Mouse (Mus musculus) spleen, adult 10 weeks (tissue): ENCODE results near the gene Lce1l. TPM values are rescaled to one million over a fixed set of nuclear protein-coding genes. Genes with fewer than 3 reads are reported as not detected.

Experiments used
- polyA plus RNA-seq: library from polyadenylated mRNA; stranded (reverse); fragments of 350-450 nt; fragmentation: Illumina TruSeq; extraction: RNeasy Lipid Tissue Mini Kit (QIAGEN cat#74804); gene quantifications from one replicate; pipeline ENCODE4 v1.2.3, GENCODE M21; 2015; ENCODE audit warnings: low replicate concordance; ENCODE audit not compliant: insufficient read depth

The Lce1l gene
- polyA plus RNA-seq = not detected

GRCm38 (mm10) chr3:92851186-92851585 is at the start of gene Lce1l:
Gene Lce1l (minus strand): TSS chr3:92851286.

GRCm38 (mm10) chr3:92870116-92870515 is 19.0 kb upstream of the Lce1l start, which contains the start of gene 2310050C09Rik:
Gene 2310050C09Rik (minus strand): TSS chr3:92870216.

GRCm38 (mm10) chr3:92827108-92827507 is 24.0 kb downstream of the Lce1l start, which contains the start of gene Kprp:
Gene Kprp (minus strand): TSS chr3:92827247.

GRCm38 (mm10) chr3:92807791-92808190 is 43.3 kb downstream of the Lce1l start, which contains the start of gene Lce1k:
Gene Lce1k (minus strand): TSS chr3:92807891.

Other genes starting within 250 kb of the Lce1l start
- not detected for gene 2210017I01Rik, start 243.8 kb downstream of the Lce1l start, polyA plus RNA-seq
- gene Lce6a, start 229.6 kb downstream of the Lce1l start, polyA plus RNA-seq = not detected
- gene Lce1a1, start 203.0 kb downstream of the Lce1l start, polyA plus RNA-seq = not detected
- not detected for gene Lce1b, start 194.4 kb downstream of the Lce1l start, polyA plus RNA-seq
- not detected for gene Lce1a2, start 181.0 kb downstream of the Lce1l start, polyA plus RNA-seq
- gene Lce1c, start 172.0 kb downstream of the Lce1l start, polyA plus RNA-seq = not detected
- gene Lce1d, start 164.1 kb downstream of the Lce1l start, polyA plus RNA-seq = not detected
- not detected for gene Lce1e, start 142.2 kb downstream of the Lce1l start, polyA plus RNA-seq
- not detected for gene Lce1f, start 130.9 kb downstream of the Lce1l start, polyA plus RNA-seq
- not detected for gene Gm38119, start 112.2 kb downstream of the Lce1l start, polyA plus RNA-seq
- gene Lce1g, start 98.9 kb downstream of the Lce1l start, polyA plus RNA-seq = not detected
- not detected for gene Lce1h, start 86.2 kb downstream of the Lce1l start, polyA plus RNA-seq
- not detected for gene Lce1i, start 72.4 kb downstream of the Lce1l start, polyA plus RNA-seq
- not detected for gene Lce1j, start 60.8 kb downstream of the Lce1l start, polyA plus RNA-seq
- not detected for gene Lce1k, start 43.4 kb downstream of the Lce1l start, polyA plus RNA-seq
- not detected for gene Kprp, start 24.0 kb downstream of the Lce1l start, polyA plus RNA-seq
- gene 2310050C09Rik, start 18.9 kb upstream of the Lce1l start, polyA plus RNA-seq = not detected
- gene Lce3a, start 74.9 kb upstream of the Lce1l start, polyA plus RNA-seq = not detected
- not detected for gene Lce3b, start 81.7 kb upstream of the Lce1l start, polyA plus RNA-seq
- not detected for gene Lce3c, start 93.2 kb upstream of the Lce1l start, polyA plus RNA-seq
- gene Lce3d, start 106.1 kb upstream of the Lce1l start, polyA plus RNA-seq = not detected
- not detected for gene Lce3e, start 115.8 kb upstream of the Lce1l start, polyA plus RNA-seq
- gene Lce3f, start 140.9 kb upstream of the Lce1l start, polyA plus RNA-seq = not detected
- gene Crct1, start 164.4 kb upstream of the Lce1l start, polyA plus RNA-seq = not detected
- not detected for gene Lce1m, start 167.8 kb upstream of the Lce1l start, polyA plus RNA-seq
- not detected for gene Gm4858, start 217.5 kb upstream of the Lce1l start, polyA plus RNA-seq